Mouse (Mus musculus) ES-E14 (cell line): Measurements from ENCODE around the gene Traf4.

Source experiments
- CHD2 ChIP-seq: IDR thresholded peaks from 2 replicates; pipeline ENCODE4 v1.6.1; 2014; ENCODE audit warnings: mild to moderate bottlenecking, low read depth, low read length, inconsistent platforms
- HCFC1 ChIP-seq: IDR thresholded peaks from 2 replicates; pipeline ENCODE4 v1.6.1; 2012; ENCODE audit warnings: low read length, inconsistent platforms, borderline replicate concordance; ENCODE audit not compliant: insufficient read depth
- MAFK ChIP-seq: IDR thresholded peaks from 2 replicates; pipeline ENCODE4 v1.6.1; 2014; ENCODE audit warnings: mild to moderate bottlenecking, low read depth, low read length, inconsistent platforms; ENCODE audit not compliant: insufficient read depth
- ZNF384 ChIP-seq: IDR thresholded peaks from 2 replicates; pipeline ENCODE4 v1.6.1; 2012; ENCODE audit warnings: low read depth, low read length, inconsistent platforms

- no peak for TF ChIP-seq CHD2
- TF ChIP-seq HCFC1, result no peak
- TF ChIP-seq ZNF384, result no peak
- no peak for TF ChIP-seq MAFK
Observed at GRCm38 (mm10) chr11:78136132-78136531, 29.3 kb downstream of the Traf4 start.
